Mouse (Mus musculus): ENCODE data around the gene Efemp2.

DNA sequence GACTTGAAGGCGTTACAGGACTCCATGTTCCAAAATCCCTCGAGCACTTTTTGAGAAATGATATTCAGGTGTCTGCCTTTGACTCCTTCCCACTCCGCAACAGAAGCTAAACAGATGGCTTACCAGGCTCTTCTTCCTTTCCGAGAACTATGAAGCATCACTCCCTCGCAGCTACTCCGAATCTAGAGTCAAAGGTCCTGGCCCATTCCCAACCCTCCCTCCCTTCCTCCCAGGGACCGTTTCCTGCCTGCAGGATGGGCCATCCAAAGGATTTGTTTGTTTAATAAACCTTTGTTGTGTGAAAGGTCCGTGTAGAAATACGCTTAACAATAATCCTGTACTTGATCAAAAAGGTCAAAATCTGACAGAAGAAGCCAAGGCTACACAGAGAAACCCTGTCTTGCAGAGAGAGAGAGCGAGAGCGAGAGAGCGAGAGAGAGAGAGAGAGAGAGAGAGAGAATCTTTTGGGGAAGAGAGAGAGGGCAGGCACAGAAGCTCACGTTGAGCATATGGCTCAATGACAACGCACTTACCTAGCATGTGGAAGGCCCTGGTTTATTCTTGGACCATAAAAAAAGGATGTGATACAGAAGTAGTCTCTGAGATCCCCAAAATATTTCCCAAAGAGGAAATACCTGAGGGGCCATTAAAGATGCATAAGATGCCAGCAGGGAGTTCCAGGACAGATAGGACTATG, 15.9 kb upstream of the Efemp2 start, which contains the start of gene Ccdc85b:
- TF ChIP-seq CTCF (IDR thresholded peaks at IDR 0.05) (no peak), EP300 (IDR thresholded peaks at IDR 0.05) (peak; percentile 59; the same call in 1 of the 2 replicates)

All from lung, postnatal 0 days (tissue).